Mouse (Mus musculus) kidney, postnatal 14 days (tissue): ENCODE data around the gene Nsmce3.
A peak's percentile ranks its signal among the peaks of the same experiment; 100 is the strongest.

ENCODE experiments used
- DNase-seq: peaks from one replicate; pipeline ENCODE4 v3.0.0; 2022; ENCODE audit warnings: mixed read lengths

The Nsmce3 gene

GRCm38 (mm10) chr7:64872743-64873241 lies at the start of gene Nsmce3:
Gene Nsmce3 (minus strand): TSS chr7:64872997.
- DNase-seq, result peak; percentile 98

- DNase-seq, result no peak
Observed at GRCm38 (mm10) chr7:64921189-64921588, 48.4 kb upstream of the Nsmce3 start.

- no peak for DNase-seq
Observed at GRCm38 (mm10) chr7:64920735-64921134, 47.9 kb upstream of the Nsmce3 start.

DNA sequence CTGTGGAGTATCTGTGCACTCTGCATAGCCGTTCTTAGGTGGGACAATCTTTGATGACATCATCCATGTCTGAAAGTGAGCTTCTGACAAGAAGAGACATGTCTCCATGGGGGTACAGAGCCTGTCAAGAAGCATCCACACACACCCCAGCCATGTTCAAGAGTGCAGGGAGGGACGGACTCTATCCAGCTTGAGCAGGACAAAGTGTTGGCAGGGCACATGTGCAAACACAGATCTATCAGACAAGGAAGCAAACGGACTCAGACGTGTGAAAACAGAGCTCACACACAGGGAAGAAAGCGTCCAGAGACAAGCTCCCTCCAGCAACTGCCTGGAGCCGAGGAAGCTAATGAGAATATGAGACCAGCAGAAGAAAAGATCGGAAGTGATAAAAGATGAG lies 43.9 kb upstream of the Nsmce3 start:
- DNase-seq, result no peak

DNA sequence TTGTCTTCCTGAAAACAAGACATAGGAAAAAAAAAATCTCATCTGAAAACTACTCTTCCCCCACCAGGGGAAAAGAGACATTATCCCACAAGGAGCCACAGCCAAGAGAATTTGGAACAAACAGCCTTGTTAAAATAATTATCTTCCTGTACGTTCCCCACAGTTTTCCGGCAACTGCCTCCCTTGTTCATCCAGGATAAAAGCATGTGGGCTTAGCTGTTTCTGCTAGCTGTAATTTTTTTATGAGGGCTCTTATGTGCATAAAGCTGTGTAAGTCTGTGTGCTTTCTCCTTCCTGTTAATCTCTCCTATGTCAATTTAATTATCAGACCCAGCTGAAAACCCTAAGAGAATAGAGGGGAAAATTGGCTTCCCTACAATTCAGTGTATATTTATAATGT lies 42.3 kb upstream of the Nsmce3 start:
- DNase-seq, result no peak

GRCm38 (mm10) chr7:64911945-64912344 lies 39.1 kb upstream of the Nsmce3 start:
- DNase-seq, result no peak

GRCm38 (mm10) chr7:64910208-64910607 lies 37.4 kb upstream of the Nsmce3 start:
- DNase-seq, result no peak

DNA sequence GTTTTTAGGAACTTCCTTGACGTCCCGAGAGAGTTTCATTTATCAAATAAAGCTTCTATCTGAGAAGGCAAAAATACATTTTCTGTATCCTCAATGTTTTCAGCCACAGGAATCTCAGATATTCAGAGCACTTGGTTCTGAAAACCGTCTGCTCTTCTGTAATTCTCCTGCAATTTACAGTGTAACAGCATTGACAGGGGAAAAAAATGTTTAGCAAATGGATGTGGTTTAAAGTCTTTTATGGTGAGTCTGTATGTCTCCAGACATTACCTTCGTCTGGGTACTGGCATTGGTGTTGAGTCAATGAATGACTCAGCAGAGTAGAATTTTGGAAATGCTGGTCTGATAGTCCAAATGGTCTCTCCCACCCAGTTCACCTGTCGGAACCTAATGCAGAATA lies 34.2 kb upstream of the Nsmce3 start:
- DNase-seq, result no peak

- DNase-seq, result no peak
Observed at GRCm38 (mm10) chr7:64905506-64905905, 32.7 kb upstream of the Nsmce3 start.

GRCm38 (mm10) chr7:64900249-64900648 lies 27.5 kb upstream of the Nsmce3 start:
- no peak for DNase-seq

- DNase-seq, result no peak
Observed at GRCm38 (mm10) chr7:64896587-64896986, 23.8 kb upstream of the Nsmce3 start.

DNA sequence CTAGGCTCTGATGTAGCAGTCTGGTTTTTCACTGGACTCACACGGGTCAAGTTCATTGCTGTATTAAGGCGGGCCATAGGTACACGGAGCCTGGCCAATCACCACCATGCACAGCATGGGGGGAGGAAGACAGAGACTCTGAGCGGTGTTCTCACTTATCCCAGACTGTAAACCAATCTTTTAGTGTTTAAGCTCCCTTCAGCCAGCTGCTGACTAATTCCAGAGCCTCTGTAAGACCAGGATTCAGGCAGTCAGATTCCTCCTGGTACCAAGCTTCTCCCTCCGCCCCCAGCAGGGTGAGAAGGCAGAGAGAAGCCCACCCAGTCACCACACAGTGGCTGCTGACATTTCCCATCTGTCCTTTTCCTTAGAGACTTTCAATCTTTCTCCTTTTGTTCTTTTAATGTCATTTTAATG lies 22.9 kb upstream of the Nsmce3 start:
- no peak for DNase-seq

DNA sequence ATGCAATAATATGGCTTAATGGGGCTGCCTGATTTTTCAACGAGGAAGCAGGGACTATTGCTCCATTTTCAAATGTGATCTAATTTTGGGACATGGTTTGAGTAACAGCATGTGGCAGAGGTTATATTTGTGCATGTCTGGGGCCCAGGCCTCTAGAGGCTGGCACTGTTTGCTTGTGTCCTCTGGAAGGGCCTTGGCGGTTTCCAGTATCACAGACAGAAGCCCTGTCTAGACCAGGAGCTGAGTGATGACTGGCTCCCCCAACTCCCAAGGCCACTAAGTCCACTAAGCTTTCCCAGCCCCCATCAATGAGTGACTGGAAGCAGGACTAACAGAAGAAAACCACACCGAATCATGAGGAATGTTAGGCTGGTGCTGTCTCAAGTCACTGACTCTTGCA lies 18.3 kb upstream of the Nsmce3 start:
- DNase-seq, result no peak

- peak; percentile 15 for DNase-seq
Observed at GRCm38 (mm10) chr7:64889919-64890318, 17.1 kb upstream of the Nsmce3 start.

DNA sequence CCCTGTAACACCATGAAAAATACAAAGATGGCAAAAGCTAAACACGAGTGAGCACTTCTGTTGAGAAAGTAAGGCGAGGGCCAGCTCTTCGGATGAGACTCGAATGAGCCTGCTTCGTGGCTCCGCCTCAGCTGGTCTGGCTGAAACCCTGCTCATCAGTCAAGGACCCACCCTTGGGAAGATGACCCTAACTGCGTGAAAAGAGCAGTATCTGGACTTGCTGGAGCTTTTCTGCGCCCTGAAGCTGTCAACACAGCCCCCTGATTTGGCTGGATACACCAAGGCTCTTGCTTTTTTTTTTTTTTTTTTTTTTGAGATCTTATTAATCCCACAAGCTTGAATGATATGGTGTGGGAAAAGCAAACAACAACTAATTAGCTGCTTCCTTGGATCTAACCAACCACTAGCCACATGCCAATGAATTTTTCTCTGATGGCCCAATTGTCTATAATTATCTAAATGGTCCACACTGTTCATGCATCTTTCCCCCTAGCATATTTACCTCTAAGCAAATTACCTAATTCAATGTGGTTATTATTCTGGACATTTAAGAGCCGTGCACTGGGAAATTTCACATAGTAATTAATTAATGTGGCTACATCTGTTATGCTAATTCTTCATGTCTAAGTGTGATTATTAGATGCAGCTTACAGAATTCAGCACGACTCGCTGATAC lies 11.5 kb upstream of the Nsmce3 start:
- no peak for DNase-seq

DNA sequence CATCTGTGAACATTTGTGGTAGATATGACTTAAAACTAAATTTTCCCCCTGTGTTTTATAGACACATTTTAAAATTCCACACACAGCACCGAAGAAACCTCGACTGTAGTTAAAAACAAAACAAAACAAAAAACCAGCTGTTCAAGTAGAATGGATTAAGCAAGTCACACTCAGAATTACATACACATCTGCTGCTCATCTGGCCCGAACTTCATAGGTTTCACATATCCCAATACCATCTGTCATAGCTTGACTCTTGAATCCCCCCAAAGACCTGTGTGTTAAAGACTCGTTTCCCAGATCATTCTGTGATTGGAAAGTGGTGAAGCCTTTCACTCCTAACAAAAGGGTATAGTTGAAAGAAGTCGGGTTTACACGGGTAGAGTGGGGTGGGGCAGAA lies 9.4 kb upstream of the Nsmce3 start:
- no peak for DNase-seq

DNA sequence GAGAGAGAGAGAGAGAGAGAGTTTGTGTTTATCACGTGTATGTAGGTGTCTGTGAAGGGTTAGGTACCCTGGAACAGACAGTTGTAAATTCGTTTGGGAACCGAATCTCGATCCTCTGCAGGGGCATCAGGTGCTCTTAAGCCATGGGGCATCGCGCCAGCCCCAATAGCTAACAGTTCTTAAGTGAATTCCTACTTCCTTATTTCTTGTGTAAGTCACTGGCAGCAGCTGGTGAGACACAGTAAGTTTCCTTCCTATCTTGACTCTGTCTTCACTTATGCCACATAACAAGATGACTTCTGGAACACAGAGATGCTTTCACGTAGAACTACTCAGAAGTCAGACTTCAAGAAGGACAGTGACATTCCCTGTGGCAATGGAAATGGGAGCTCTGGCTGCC lies 8.6 kb upstream of the Nsmce3 start:
- DNase-seq, result no peak

DNA sequence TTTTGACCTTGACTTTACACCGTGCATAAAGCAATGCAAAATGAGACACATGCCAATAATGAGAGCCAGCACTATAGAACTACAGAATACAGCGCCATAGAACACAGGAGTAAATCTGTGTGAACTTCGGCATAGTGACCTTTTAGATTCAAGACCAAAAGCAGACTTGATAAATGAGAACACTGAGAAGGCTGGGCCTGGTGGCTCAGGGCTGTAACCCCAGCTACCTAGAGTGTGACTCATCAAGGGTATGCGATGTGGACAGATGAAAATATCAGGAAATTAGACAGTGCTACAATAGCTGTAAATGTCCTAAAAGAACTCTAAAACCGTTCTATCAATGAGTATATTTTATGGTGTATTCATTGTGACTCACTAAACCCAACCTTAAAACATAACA lies 7.6 kb upstream of the Nsmce3 start:
- no peak for DNase-seq

DNA sequence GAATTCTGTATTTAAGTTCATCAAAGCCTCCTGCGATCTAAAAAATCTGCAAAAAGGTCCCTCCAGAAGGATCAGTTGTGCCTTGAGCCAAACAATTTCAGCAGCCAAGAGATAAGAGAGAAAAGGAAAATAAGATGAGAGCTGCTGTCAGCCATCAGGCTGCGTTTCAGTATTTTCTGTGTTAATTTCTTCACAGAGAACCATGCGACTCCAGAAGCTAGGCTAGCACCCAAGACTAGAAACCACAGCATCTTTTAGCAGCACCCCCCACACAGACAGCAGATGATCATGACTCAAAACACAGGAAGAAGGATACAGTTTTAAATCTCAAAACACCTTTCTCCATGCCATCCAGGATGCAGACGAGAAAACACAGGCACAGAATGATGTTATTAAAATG lies 2.1 kb upstream of the Nsmce3 start:
- no peak for DNase-seq

DNA sequence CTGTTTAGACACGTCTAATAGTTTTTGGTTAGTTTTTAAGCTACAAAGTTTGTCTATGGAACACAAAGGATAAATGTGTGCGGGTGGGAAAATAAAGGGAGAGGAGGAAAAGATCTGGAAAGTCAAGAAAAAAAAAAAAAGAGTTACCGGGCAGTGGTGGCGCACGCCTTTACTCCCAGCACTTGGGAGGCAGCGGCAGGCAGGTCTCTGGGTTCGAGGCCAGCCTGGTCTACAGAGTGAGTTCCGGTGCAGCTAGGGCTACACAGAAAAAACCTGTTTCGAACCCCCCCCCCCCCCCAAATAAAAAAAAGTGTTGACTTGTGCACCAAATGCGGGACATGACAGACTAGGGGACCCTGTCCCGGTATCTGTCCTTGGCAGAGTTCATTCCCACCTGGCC lies 469 bp upstream of the Nsmce3 start:
- DNase-seq, result no peak

GRCm38 (mm10) chr7:64871987-64872742 lies 632 bp downstream of the Nsmce3 start:
- DNase-seq, result peak; percentile 2

DNA sequence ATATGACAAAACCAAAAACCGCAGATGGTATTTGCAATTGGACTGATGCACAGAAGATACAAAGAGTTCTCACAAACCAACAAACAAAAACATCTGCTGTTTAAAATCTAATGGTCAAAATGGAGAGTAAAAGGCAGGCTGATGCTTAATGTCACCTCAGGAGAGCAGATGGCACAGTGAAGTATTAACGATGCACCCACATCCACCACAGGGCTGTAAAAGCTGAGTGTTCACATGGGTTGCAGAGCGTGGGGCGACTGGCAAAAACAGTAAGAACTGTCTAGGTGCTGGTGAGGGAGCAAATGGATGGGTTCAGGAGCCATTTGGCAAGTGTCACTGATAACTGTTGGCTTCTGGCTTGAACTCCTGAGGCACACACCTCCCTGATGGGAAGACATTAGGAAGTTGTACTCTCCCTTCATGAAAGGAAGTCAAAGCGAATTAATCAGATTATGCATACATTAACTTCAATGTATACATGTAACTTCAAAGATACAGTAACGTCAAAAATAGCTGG lies 3.2 kb downstream of the Nsmce3 start:
- DNase-seq, result no peak

DNA sequence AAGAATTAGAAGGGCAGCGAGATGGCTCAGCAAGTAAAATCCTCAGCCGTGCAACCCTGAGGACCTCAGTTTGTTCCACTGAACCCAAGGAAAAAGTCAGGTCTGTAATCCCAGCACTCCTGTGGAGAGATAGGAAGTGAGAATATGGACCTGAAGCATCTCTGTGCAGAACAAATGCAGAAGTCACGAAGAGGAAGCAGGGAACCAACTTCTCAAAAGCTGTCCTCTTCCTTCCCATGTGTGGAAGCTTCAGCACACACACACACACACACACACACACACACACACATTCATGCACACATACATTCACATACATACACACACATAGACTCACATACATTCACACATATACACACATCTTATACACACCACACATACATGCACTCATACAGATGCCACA lies 9.3 kb downstream of the Nsmce3 start:
- no peak for DNase-seq

- no peak for DNase-seq
Observed at GRCm38 (mm10) chr7:64862978-64863377, 9.8 kb downstream of the Nsmce3 start.
